Mouse (Mus musculus) layer of hippocampus, adult 18-20 months (tissue): ENCODE results near the gene Tuba1b. TPM values are rescaled to one million over a fixed set of nuclear protein-coding genes. Genes with fewer than 3 reads are reported as not detected.
"Not testable (repeated sequence)": the region's sequence is repeated elsewhere in the genome, so short reads cannot be mapped to it uniquely, and the experiment has no call there.

Source experiments
- DNase-seq, 2 experiments: peaks; one replicate each; pipeline ENCODE4 v3.0.0; 2022; ENCODE audit warnings: low spot score in 2 of 2
- total RNA-seq, 2 experiments: library from RNA; stranded (reverse); gene quantifications; 2 replicates each; pipeline ENCODE4 v1.2.3; 2021

Tuba1b gene
- total RNA-seq, 2 experiments from 2014 or later = 448 to 490 TPM

- DNase-seq = peak in 1 of 2 experiments; percentile 60
Observed at GRCm38 (mm10) chr15:98954425-98955253, 20.3 kb upstream of the Tuba1b start.

GRCm38 (mm10) chr15:98953401-98954356 is 19.3 kb upstream of the Tuba1b start, which contains the start of the genes Gm49450 and Tuba1a:
Gm49450 (minus strand) TSS chr15:98953551.
Tuba1a (minus strand) TSS chr15:98953703.
- peak; percentile 96 to 97 for DNase-seq

GRCm38 (mm10) chr15:98952751-98953400 is 18.5 kb upstream of the Tuba1b start:
- peak in 1 of 2 experiments; percentile 63 for DNase-seq

GRCm38 (mm10) chr15:98952063-98952455 is 17.7 kb upstream of the Tuba1b start:
- no peak for DNase-seq

- not testable (repeated sequence) for DNase-seq
Observed at GRCm38 (mm10) chr15:98951122-98952062, 17.0 kb upstream of the Tuba1b start.

GRCm38 (mm10) chr15:98949607-98949892 is 15.2 kb upstream of the Tuba1b start:
- DNase-seq = no peak

GRCm38 (mm10) chr15:98948857-98949606 is 14.7 kb upstream of the Tuba1b start:
- DNase-seq = no peak

GRCm38 (mm10) chr15:98948382-98948781 is 14.0 kb upstream of the Tuba1b start:
- no peak for DNase-seq

GRCm38 (mm10) chr15:98947884-98948283 is 13.5 kb upstream of the Tuba1b start:
- DNase-seq = no peak

- no peak for DNase-seq
Observed at GRCm38 (mm10) chr15:98943133-98943532, 8.8 kb upstream of the Tuba1b start.

- DNase-seq = no peak
Observed at GRCm38 (mm10) chr15:98942081-98942480, 7.7 kb upstream of the Tuba1b start.

- no peak for DNase-seq
Observed at GRCm38 (mm10) chr15:98941539-98941938, 7.2 kb upstream of the Tuba1b start.

- DNase-seq = no peak
Observed at GRCm38 (mm10) chr15:98940816-98941215, 6.5 kb upstream of the Tuba1b start.

GRCm38 (mm10) chr15:98933833-98934216 is 540 bp downstream of the Tuba1b start:
- peak; percentile 93 to 98 for DNase-seq

GRCm38 (mm10) chr15:98933004-98933671 is 1.2 kb downstream of the Tuba1b start:
- DNase-seq = not testable (repeated sequence)

- DNase-seq = no peak
Observed at GRCm38 (mm10) chr15:98930998-98931397, 3.4 kb downstream of the Tuba1b start.

GRCm38 (mm10) chr15:98930017-98930734 is 4.2 kb downstream of the Tuba1b start:
- no peak for DNase-seq

- DNase-seq = peak; percentile 46 to 78
Observed at GRCm38 (mm10) chr15:98928598-98929240, 5.6 kb downstream of the Tuba1b start.
